Mouse (Mus musculus) hindbrain, embryonic 10.5 days (tissue): ENCODE results near the gene Cisd1. TPM values are rescaled to one million over a fixed set of nuclear protein-coding genes. Genes with fewer than 3 reads are reported as not detected.

Source experiments
- DNase-seq: peaks from one replicate; pipeline ENCODE4 v3.0.0-alpha.2; 2017; ENCODE audit warnings: low spot score
- H3K27ac ChIP-seq: fragments of 300-500 bp; sonication (generic); 2 replicates; pipeline ENCODE4 v1.5.1; 2016; ENCODE audit warnings: mild to moderate bottlenecking, moderate library complexity
- H3K27me3 ChIP-seq: fragments of 300-500 bp; sonication (generic); 2 replicates; pipeline ENCODE4 v1.6.1; 2016; ENCODE audit warnings: mild to moderate bottlenecking; ENCODE audit not compliant: poor library complexity, insufficient read depth, severe bottlenecking
- H3K36me3 ChIP-seq: fragments of 300-500 bp; sonication (generic); 2 replicates; pipeline ENCODE4 v1.6.1; 2016; ENCODE audit warnings: mild to moderate bottlenecking, moderate library complexity
- H3K4me1 ChIP-seq: fragments of 300-500 bp; sonication (generic); replicated peaks from 2 replicates; pipeline ENCODE4 v1.6.1; 2016; ENCODE audit warnings: mild to moderate bottlenecking
- H3K4me3 ChIP-seq: fragments of 300-500 bp; sonication (generic); 2 replicates; pipeline ENCODE4 v1.5.1; 2016; ENCODE audit warnings: mild to moderate bottlenecking, moderate library complexity
- H3K9me3 ChIP-seq: fragments of 300-500 bp; sonication (generic); 2 replicates; pipeline ENCODE4 v1.6.1; 2016; ENCODE audit warnings: mild to moderate bottlenecking, moderate library complexity
- WGBS: fragments of 180-500 bp; shearing (Covaris S2); methylation state at CpG from one replicate; pipeline ENCODE4 v1.1.7; 2016; 5-methylcytosine and 5-hydroxymethylcytosine counted together
- polyA plus RNA-seq: library from polyadenylated mRNA; unstranded; fragments of >200 nt; fragmentation: Nextera tagmentation; extraction: Ambion mirVana; gene quantifications from 2 replicates; pipeline ENCODE4 v1.2.1, GENCODE M21; 2016

Gene Cisd1
- polyA plus RNA-seq, 1 experiment from 2014 or later: 166 TPM

DNA sequence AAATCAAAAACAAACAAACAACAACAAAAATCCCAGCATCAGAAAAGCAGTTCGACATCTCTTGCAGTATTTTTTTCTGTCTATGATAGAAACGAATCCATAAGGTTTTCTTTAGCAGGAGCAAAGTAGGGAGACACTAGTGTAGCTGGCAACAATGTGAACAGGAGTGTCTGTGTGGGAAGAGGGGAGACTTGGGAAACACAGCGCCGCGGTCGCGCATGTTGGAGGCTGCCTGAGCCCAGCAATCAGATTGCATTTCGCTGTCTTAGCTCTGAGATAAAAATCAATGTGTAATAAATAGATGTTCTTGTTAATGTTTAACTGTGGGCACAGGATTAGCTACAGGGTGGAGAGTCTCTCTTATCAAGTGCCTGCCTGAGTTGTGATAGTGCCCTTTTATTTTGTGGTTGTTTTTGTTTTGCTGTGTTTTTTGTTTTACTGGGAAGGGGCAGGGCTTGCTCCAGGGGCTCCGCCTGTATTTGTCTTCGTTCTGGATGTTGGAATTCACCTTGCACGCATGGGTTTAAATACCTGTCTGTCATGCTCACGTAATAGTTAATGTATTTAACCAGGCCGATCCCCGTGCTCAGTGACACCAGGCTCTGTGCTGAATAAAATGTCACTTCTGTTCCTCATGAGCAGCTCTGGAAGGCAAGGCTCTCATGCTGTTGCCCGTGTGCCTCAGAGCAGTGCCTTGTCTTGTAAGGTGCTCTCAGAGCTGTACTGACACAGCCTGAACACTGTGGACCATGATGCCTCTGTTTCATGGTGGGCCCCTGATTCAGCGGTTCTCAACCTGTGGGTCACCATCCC lies 23.6 kb upstream of the Cisd1 start:
- Histone ChIP-seq H3K4me3 (no peak overlapping the region), H3K27me3 (no peaks in the 10 kb centered on the region), H3K9me3 (no peaks in the 10 kb centered on the region), H3K27ac (no peak overlapping the region), H3K36me3 (peaks cover 62% of the 10 kb centered on the region), H3K4me1 (no peaks in the 10 kb centered on the region; the same call in 1 of the 2 replicates)
- no peak for DNase-seq
- WGBS: 93% methylated on average over 16 of the region's 16 CpGs

DNA sequence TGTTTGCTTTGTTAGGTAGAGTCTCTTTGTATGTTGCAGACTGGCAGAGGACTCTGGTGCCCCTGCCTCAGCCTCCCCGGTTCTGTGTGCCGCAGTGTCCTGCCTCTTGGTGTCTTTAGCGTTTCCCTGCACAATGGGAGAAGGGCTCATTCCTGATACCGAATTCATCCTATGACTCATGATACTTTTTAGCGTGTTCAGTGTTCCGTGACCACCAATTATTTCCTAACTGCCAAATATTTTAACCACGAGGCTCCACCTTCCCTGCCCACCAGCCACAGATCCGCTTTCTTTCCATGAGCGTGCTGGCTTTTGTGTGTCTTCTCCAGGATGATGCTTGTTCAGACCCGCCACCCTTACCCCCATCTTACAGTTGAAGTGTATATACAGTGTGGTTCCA lies 19.1 kb upstream of the Cisd1 start:
- no peak overlapping the region for H3K4me3 ChIP-seq
- H3K27me3 ChIP-seq: no peaks in the 10 kb centered on the region
- 92% methylated on average over 10 of the region's 10 CpGs for WGBS
- no peak overlapping the region for H3K27ac ChIP-seq
- H3K9me3 ChIP-seq: no peaks in the 10 kb centered on the region
- DNase-seq: no peak
- peaks cover 19% of the 10 kb centered on the region for H3K4me1 ChIP-seq
- H3K36me3 ChIP-seq: peaks cover 36% of the 10 kb centered on the region

DNA sequence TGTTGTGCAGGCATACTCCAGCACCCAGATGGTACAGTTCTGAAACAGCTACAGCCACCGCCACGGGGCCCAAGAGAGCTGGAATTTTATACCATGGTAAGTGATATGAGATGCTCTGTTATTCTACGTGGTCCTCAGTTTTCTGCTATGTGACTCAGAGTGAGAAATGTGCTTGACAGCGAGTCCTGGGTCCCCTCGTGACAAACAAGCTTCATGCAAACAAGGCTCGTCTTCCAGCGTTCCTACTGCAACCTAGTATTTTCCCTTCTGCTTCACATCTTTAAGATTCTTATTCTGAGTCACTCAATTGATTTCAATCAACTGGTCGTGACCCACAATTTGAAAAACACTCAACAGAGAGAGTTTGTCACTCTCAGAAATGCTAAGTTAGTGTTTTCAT lies 18.7 kb upstream of the Cisd1 start:
- no peak overlapping the region for H3K27ac ChIP-seq
- no peak for DNase-seq
- WGBS: 87% methylated on average over 8 of the region's 8 CpGs
- no peaks in the 10 kb centered on the region for H3K27me3 ChIP-seq
- no peaks in the 10 kb centered on the region for H3K9me3 ChIP-seq
- H3K4me1 ChIP-seq: peaks cover 19% of the 10 kb centered on the region
- peaks cover 36% of the 10 kb centered on the region for H3K36me3 ChIP-seq
- H3K4me3 ChIP-seq: no peak overlapping the region

DNA sequence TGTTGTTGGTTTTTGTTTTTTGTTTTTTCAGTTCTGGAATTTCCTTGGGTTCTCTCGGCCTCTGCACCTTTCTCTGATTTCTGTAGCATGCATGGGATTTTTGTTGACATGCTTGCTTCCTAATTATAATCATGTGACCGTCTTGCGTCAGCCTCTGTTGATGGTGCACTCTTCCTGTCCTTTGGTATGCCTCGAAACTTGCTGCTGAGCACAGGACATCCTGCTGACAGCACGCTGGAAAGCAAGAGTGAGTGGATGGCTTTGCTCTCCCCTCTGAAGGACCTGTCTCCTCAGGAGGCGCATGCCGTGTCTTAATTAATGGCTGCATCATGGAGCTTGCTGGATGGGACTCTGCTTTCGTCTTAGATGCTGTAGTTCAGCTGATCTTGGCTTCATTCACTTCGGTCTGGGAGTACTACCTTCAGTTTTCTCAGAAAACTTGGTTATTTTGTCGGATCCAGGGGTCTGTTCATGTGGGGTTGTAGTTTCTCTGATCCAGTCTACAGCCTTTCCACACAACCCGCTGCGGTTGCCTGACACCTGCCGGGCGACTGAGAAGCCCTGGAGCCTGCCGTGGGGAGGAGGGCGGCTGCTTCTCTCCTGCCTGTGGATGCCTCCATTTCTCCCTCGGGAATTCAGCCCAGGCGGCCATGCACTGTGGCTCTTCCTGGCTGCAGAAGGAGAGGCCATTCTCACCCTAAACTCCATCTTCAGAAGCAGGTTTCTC lies 17.2 kb upstream of the Cisd1 start:
- peaks cover 19% of the 10 kb centered on the region for H3K4me1 ChIP-seq
- DNase-seq: no peak
- H3K27me3 ChIP-seq: no peaks in the 10 kb centered on the region
- WGBS: 22% methylated on average over 18 of the region's 18 CpGs
- H3K27ac ChIP-seq: peak overlapping the region; percentile 56
- peaks cover 31% of the 10 kb centered on the region for H3K36me3 ChIP-seq
- H3K4me3 ChIP-seq: peak overlapping the region; percentile 28
- H3K9me3 ChIP-seq: no peaks in the 10 kb centered on the region

DNA sequence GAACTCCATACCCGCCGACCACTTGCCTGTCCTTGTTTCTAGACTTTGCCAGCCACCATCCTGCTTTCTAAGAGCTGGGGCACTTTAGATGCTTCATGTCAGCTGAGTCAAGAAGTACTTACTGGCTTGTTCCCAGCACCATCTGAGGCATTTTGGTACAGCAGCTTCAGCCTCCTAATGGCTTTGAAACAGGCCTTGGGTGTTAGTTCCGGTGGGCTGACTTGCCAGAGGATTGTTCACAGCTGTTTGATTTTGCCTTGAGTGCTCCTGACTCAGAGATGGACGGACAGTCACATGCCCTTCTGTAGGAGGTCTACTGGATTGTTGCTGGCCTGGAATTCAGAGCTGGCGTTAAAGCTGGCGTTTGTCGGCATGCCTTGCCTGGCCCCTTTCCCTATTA lies 16.3 kb upstream of the Cisd1 start:
- DNase-seq: no peak

DNA sequence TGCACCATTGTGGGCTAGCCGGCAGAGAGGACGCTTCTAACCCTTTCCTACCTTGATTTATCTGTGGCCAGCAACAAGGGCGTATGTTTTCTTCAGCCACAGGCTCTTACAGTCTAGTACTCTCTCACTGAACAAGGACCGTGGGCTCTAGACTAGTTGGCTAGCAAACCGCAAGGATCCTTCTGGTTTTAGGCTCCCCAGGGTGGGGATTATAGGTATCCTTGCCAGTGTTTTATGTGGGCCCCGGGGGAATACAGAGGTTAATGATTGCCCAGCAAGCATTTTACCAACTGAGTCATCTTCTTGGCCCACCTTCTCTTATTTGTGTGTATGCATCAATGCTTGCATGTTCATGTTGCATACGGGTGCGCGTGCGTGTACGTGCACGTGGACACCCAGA lies 10.2 kb upstream of the Cisd1 start:
- Histone ChIP-seq H3K9me3 (no peaks in the 10 kb centered on the region), H3K27ac (no peak overlapping the region), H3K36me3 (peaks cover 27% of the 10 kb centered on the region), H3K4me1 (no peaks in the 10 kb centered on the region; the same call in 1 of the 2 replicates), H3K4me3 (no peak overlapping the region), H3K27me3 (no peaks in the 10 kb centered on the region)
- no peak for DNase-seq
- whole genome bisulfite sequencing: 91% methylated on average over 12 of the region's 12 CpGs

More for the DNA sequence above, 16.3 kb upstream of the Cisd1 start:
- Histone ChIP-seq H3K36me3 (peaks cover 23% of the 10 kb centered on the region), H3K4me1 (peaks cover 19% of the 10 kb centered on the region), H3K9me3 (no peaks in the 10 kb centered on the region), H3K4me3 (no peak overlapping the region), H3K27ac (no peak overlapping the region), H3K27me3 (no peaks in the 10 kb centered on the region)
- WGBS: 79% methylated on average over 7 of the region's 7 CpGs

DNA sequence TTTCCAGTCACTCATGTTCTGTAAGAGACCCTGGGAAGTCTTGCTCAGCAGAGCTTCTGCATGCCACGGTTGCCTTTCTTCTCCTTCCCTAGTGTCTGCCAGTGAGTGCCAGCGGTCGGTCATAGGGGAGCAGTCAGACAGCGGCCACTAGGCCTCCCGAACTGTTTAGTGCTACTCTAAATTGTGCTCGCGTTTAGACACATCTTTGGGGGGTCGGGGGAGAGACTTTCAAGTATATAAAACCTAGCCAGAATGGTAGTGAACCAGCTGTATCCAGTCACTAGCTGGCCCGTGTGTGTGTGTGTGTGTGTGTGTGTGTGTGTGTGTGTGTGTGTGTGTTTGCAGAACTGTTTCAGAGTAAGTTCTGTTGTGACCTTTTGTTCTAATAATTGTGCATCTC lies 9.1 kb upstream of the Cisd1 start:
- Histone ChIP-seq H3K27me3 (no peaks in the 10 kb centered on the region), H3K36me3 (peaks cover 27% of the 10 kb centered on the region), H3K4me3 (no peak overlapping the region), H3K9me3 (no peaks in the 10 kb centered on the region), H3K27ac (no peak overlapping the region), H3K4me1 (peaks cover 9% of the 10 kb centered on the region)
- no peak for DNase-seq
- WGBS: 79% methylated on average over 9 of the region's 9 CpGs

DNA sequence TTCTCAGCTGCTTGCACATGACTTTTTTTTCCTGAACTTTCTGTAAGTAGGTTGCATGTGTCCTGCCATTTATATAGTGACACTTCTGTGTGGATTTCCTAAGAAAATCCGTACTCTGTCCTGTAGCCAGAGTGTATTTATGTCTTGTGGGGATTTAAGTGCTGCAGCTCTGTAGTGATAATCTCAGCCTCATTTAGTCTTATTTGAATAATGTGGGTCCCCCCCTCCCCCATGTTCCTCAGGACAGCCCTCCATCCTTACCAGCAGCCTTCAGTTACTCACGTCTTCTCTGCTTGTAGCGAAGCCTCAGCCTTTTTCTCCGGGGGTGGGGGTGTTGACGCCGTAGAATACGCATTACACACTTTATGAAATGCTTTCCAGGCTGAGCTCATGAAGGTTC lies 6.5 kb upstream of the Cisd1 start:
- H3K27me3 ChIP-seq: no peaks in the 10 kb centered on the region
- no peak for DNase-seq
- peaks cover 28% of the 10 kb centered on the region for H3K4me1 ChIP-seq
- H3K9me3 ChIP-seq: no peaks in the 10 kb centered on the region
- 95% methylated on average over 7 of the region's 7 CpGs for WGBS
- H3K36me3 ChIP-seq: peaks cover 27% of the 10 kb centered on the region
- H3K27ac ChIP-seq: no peak overlapping the region
- no peak overlapping the region for H3K4me3 ChIP-seq

DNA sequence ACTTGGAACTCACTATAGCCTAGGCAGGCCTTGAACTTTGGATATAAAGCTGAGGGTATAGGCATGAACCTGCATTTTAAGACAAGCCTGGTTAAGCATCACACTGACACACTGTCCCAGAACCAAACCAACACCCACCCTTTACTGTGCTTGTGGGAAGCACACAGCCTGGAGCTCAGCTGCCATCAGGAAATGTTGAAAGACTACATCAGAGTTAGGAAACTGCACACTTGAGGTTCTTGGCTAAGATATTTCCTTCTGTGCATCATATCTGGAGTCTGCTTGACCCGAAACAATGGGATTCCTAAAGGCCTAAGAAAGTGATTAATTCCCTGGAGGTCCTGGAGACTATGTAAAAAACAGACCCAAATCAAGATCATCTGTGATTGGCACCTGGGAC lies 4.5 kb upstream of the Cisd1 start:
- Histone ChIP-seq H3K36me3 (peaks cover 27% of the 10 kb centered on the region), H3K27me3 (no peaks in the 10 kb centered on the region), H3K4me1 (peaks cover 37% of the 10 kb centered on the region), H3K9me3 (no peaks in the 10 kb centered on the region), H3K27ac (no peak overlapping the region), H3K4me3 (peak overlapping the region; percentile 82)
- WGBS: 90% methylated on average over 1 of the region's 1 CpGs
- no peak for DNase-seq

DNA sequence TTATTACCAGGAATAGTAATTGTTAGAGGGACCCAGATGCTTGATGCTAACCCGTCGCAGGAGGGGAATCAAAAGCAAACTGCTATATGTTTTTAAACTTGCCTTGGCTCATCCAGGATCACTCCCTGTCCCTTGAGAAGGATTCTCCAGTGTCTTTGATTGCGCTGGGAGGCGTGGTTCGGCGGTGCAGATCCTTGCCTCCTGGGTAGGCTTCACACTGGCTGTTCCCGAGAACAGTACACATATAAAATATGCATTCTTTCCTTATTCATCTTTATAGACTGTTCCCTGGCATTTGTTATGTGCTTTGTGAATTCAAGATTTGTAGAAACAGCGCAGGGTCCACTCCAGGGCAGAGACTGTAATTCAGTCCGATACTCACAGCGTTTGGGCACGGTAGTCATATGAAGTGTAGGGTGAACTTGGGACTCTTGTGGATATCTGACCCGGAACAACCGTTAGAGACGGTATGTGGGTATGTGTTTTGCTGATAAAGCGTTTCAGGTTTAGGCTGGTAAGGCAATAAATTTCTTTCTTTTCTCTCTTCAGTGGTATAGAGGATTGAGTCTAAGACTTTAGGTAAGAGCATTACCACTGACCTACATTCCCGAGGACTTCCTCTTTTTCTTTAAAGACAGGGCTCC lies 4.0 kb upstream of the Cisd1 start:
- Histone ChIP-seq H3K4me3 (peak overlapping the region; percentile 82), H3K4me1 (peaks cover 42% of the 10 kb centered on the region), H3K27me3 (no peaks in the 10 kb centered on the region), H3K27ac (peak overlapping the region; percentile 95), H3K36me3 (peaks cover 27% of the 10 kb centered on the region), H3K9me3 (no peaks in the 10 kb centered on the region)
- DNase-seq: no peak
- WGBS: 31% methylated on average over 16 of the region's 16 CpGs

DNA sequence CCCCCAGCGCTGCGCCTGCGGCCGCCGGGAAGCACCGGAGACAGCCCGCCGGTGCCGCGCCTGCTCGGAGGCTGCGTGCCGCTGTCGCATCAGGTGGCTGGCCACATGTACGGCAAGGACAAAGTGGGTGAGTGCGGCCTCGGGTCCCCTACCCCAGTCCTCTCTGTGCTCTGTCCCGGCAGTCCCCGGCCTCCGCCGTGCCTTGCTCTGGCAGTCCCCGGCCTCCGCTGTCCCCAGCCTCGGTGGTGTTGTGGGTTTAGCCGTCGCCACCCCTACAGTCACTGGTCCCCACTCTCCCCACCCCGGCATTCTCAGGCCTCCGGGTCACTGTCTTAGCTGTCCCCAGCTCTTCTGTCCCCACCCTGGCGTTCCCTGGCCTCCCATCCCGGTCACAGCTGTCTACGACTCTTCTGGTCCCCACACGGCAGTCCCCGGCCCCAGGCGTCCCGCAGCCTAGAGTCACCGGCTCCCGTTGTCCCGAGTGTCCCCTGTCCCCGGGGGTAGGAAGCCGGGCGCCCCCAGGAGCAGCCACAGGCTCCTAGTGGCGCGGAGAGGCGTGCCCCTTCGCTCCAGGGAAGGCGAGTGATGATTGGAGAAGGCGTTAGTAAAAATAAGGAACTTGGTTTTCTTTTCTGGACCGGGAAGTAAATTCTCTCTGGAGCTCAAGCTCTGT lies 3.3 kb upstream of the Cisd1 start:
- Histone ChIP-seq H3K27ac (peak overlapping the region; percentile 95), H3K36me3 (peaks cover 26% of the 10 kb centered on the region), H3K4me1 (peaks cover 48% of the 10 kb centered on the region), H3K27me3 (no peaks in the 10 kb centered on the region), H3K9me3 (no peaks in the 10 kb centered on the region), H3K4me3 (peak overlapping the region; percentile 82)
- peak; percentile 73 for DNase-seq
- WGBS: under 1% methylated on average over 48 of the region's 48 CpGs

DNA sequence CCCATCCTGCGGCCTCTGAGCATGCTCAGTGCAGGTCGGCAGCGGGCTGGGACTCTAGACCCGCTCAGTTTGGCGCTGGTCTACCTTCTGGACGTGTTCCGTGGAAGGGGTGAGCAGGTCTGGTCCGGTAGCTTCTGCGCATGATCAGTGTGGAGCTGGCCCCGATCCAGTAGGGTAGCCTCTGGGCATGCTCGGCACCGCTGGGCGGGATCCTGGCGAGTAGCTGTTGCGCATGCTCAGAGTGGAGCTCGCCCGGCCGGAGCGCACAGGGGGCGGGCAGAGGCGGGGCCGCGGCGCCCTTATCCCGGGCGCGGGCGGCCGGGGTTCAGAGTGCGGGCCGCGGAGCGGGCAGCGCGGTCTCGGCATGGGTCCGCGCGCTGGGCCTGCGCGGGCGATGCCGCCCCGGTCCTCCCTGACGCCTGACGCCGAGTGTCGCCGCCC lies 2.8 kb upstream of the Cisd1 start, which contains the start of gene Ipmk:
Ipmk (plus strand) TSS at position 255 of the 441 bp plus-strand sequence.
- Histone ChIP-seq H3K27me3 (no peaks in the 10 kb centered on the region), H3K27ac (peak within 1 kb of the TSS; percentile 95), H3K4me3 (peak within 1 kb of the TSS; percentile 82), H3K9me3 (no peaks in the 10 kb centered on the region), H3K36me3 (peaks cover 21% of the 10 kb centered on the region), H3K4me1 (peaks cover 48% of the 10 kb centered on the region)
- peak; percentile 98 for DNase-seq
- WGBS: under 1% methylated on average over 49 of the region's 49 CpGs
